9 mouse cellular contexts compared by ENCODE assay signal in the genomic region with DNA sequence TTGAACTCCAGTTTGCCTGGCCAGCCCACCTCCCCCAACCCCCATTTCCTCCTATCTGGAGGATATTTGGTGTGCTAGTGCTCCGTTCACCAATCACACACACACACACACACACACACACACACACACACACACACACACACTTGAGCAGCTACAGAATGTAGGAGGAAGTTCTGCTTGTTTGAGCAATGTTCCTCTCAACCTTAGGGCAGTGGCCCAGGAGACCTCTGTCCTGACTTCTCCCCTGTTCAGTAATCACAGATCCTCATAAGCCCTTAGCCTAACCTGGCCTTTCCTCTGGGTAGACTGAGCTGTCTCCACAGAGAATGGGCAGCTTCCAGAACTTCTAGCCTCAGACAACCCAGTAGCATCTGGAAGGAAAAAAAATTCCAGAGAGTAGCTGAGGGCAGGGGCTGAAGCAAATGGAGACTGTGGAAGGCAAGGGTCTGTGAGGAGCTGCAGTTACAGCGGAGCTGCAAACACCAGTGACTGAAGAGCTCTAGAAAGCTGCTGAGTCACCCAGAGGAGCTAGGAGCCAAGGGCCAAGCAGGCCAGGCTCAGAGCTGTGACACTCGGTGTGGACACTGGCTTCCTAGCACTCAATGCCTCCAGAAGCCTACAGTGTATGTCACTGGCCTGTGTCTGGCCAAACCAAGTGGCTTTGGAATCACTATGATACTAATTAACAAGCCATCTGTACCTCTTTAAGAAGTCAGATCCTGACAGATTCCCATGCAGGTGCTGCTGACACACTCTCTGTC. TPM values are rescaled to one million over a fixed set of nuclear protein-coding genes. Genes with fewer than 3 reads are reported as not detected.
DNase-seq lines count a peak whose midpoint lies in the region.
"Had no signal": no experiment of that assay in that cellular context is flagged by ENCODE, and none has a peak within 500 bp of the region (broad histone marks: within the 10 kb centered on the region; RNA-seq: fewer than 3 reads in every experiment).

No protein-coding gene starts in this region.

- DNase-seq in heart, adult 11 months, result peak; percentile 95
- no peak for DNase-seq in heart, postnatal 25 days (ENCODE audit: low spot score)
- DNase-seq in adrenal gland, postnatal 36 days, result peak; percentile 61 to 65
- DNase-seq in heart, adult 9 months (ENCODE audit: low spot score in 2 of 2), result peak; percentile 43 to 69
- DNase-seq in lung, postnatal 10 days, result peak; percentile 38
- DNase-seq in frontal cortex, postnatal 10 days (ENCODE audit: low spot score in 2 of 2), result no peak
- DNase-seq in urinary bladder, postnatal 25 days (ENCODE audit: low spot score), result no peak
- DNase-seq in T-cell, adult 2 months (ENCODE audit: low spot score), result no peak

- intact Hi-C loops in heart, postnatal 25 days (cut with DNase I), result no loop called here

RNA-seq across cellular contexts. Expression of a gene that starts 7.3 kb away (rescaled TPM):
- total RNA-seq in heart, postnatal 25 days (2021), result not detected
- total RNA-seq in adrenal gland, postnatal 36 days (2021), result under 1 TPM; 0.16 to 0.17 TPM
- total RNA-seq: neutrophil, adult 5-6 weeks had no signal

RNA-seq across cellular contexts. Expression of a gene that starts 21.8 kb away (rescaled TPM):
- not detected for total RNA-seq in heart, postnatal 25 days (2021)
- not detected for total RNA-seq in adrenal gland, postnatal 36 days (2021)
- total RNA-seq: neutrophil, adult 5-6 weeks had no signal

RNA-seq across cellular contexts. Expression of a gene that starts 25.8 kb away (rescaled TPM):
- total RNA-seq in heart, postnatal 25 days (2021), result 100 to 1,000 TPM in 1 of 2 experiments, 10 to 100 TPM in 1; 94.4 to 100 TPM
- 100 to 1,000 TPM; 122 to 128 TPM for total RNA-seq in adrenal gland, postnatal 36 days (2021)

Comparison
In these comparisons a context has a peak if more than half of its experiments do, and no peak if none do; other contexts are left out.
1. DNase-seq: peak in heart, adult 11 months (single experiment), adrenal gland, postnatal 36 days (2 of 2), heart, adult 9 months (2 of 2) and lung, postnatal 10 days (single experiment); none in heart, postnatal 25 days (single experiment), frontal cortex, postnatal 10 days (0 of 2), urinary bladder, postnatal 25 days (single experiment) and T-cell, adult 2 months (single experiment).